ENCODE assay signal across 9 mouse cellular contexts in the genomic region with DNA sequence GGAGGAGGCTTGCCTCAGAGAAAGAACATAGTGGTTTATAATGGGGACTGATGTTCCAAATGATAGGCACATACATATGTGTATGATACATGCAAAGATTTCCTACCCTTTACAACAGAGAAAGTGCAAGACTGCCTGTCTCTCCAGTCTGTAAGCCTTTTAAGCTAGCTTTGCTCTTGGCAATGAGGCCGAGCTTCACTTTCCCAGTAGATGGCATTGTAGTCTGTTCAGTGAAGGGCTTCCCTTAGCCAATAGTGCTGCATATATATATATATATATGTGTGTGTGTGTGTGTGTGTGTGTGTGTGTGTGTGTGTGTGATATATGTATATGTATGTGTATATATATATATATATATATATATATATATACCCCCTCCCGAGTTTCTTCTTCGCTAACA. TPM values are rescaled to one million over a fixed set of nuclear protein-coding genes. Genes with fewer than 3 reads are reported as not detected.
DNase-seq lines count a peak whose midpoint lies in the region; ATAC-seq lines count a peak whose summit lies in the region.
"Had no signal": no experiment of that assay in that cellular context is flagged by ENCODE, and none has a peak within 500 bp of the region (broad histone marks: within the 10 kb centered on the region; RNA-seq: fewer than 3 reads in every experiment).

No protein-coding gene starts in this region.

- 72% methylated on average over 3 of the region's 3 CpGs for WGBS in kidney, embryonic 14.5 days
- WGBS in midbrain, embryonic 15.5 days = 61% methylated on average over 3 of the region's 3 CpGs

- ATAC-seq in kidney, embryonic 14.5 days (ENCODE audit: low FRiP score, low TSS enrichment) = no peak
- ATAC-seq in midbrain, embryonic 15.5 days (replicated peaks) = no peak

- no peak overlapping the region for H3K4me2 ChIP-seq in kidney, embryonic 14.5 days (replicated peaks; ENCODE audit: low read depth, low read length)
- no peak overlapping the region for H3K4me2 ChIP-seq in midbrain, embryonic 15.5 days
- H3K4me2 ChIP-seq: kidney, embryonic 15.5 days had no signal

- H3K4me1 ChIP-seq in kidney, embryonic 14.5 days (ENCODE audit: control insufficient read depth, insufficient read depth, low read length) = no peaks in the 10 kb centered on the region
- peaks cover 30% of the 10 kb centered on the region for H3K4me1 ChIP-seq in midbrain, embryonic 15.5 days

- no peaks in the 10 kb centered on the region for H3K36me3 ChIP-seq in kidney, embryonic 14.5 days (ENCODE audit: control insufficient read depth, insufficient read depth, low read length)
- H3K36me3 ChIP-seq in midbrain, embryonic 15.5 days (replicated peaks) = no peaks in the 10 kb centered on the region
- H3K36me3 ChIP-seq: kidney, embryonic 15.5 days had no signal

- DNase-seq in cerebellum, postnatal 10 days = peak; percentile 56 to 59
- no peak for DNase-seq in cerebellum, adult 11-12 months
- DNase-seq in kidney, postnatal 4 days = peak; percentile 19 to 35
- DNase-seq in embryo, embryonic 11 days = peak; percentile 74
- DNase-seq in urinary bladder, adult 2 months (ENCODE audit: low spot score) = no peak
- DNase-seq in testis, postnatal 14 days (ENCODE audit: low spot score) = no peak

- no peak overlapping the region for H3K4me3 ChIP-seq in kidney, embryonic 14.5 days (ENCODE audit: low read length)
- H3K4me3 ChIP-seq in midbrain, embryonic 15.5 days = no peak overlapping the region
- H3K4me3 ChIP-seq: kidney, embryonic 15.5 days had no signal

- no peaks in the 10 kb centered on the region for H3K9me3 ChIP-seq in kidney, embryonic 14.5 days (ENCODE audit: control insufficient read depth, low read length)
- H3K9me3 ChIP-seq in midbrain, embryonic 15.5 days = no peaks in the 10 kb centered on the region
- H3K9me3 ChIP-seq: kidney, embryonic 15.5 days had no signal

- 0 out of 2 replicates have a peak, but pooled peaks cover 2% of the 10 kb centered on the region for H3K27me3 ChIP-seq in kidney, embryonic 14.5 days (ENCODE audit: control insufficient read depth, insufficient read depth, low read length)
- no peaks in the 10 kb centered on the region for H3K27me3 ChIP-seq in midbrain, embryonic 15.5 days (replicated peaks)

- H3K27ac ChIP-seq in kidney, embryonic 14.5 days (ENCODE audit: low read depth, low read length) = no peak overlapping the region
- H3K27ac ChIP-seq in midbrain, embryonic 15.5 days = peak overlapping the region; percentile 5; the same call in 1 of the 2 replicates
- H3K27ac ChIP-seq: kidney, embryonic 15.5 days had no signal

- no peak overlapping the region for H3K9ac ChIP-seq in kidney, embryonic 14.5 days (ENCODE audit: low read depth, low read length)
- H3K9ac ChIP-seq in midbrain, embryonic 15.5 days = no peak overlapping the region
- H3K9ac ChIP-seq: kidney, embryonic 15.5 days had no signal

RNA-seq across cellular contexts. Expression of gene Zfhx3, which starts 13.4 kb away (rescaled TPM):
- polyA plus RNA-seq in kidney, embryonic 14.5 days (2014; fragmentation: Nextera tagmentation; extraction: Ambion mirVana) = 11.4 and 11.7 TPM in 2 replicates
- 59.0 and 60.2 TPM in 2 replicates for polyA plus RNA-seq in midbrain, embryonic 15.5 days (2015; fragmentation: Nextera tagmentation; extraction: Ambion mirVana)
- polyA plus RNA-seq in urinary bladder, adult 2 months (2012; rRNA removed) = 4.7 and 9.4 TPM in 2 replicates

Comparison
In these comparisons a context has a peak if more than half of its experiments do, and no peak if none do; other contexts are left out.
1. DNase-seq: peak in cerebellum, postnatal 10 days (2 of 2), kidney, postnatal 4 days (2 of 2) and embryo, embryonic 11 days (single experiment); none in cerebellum, adult 11-12 months (single experiment), urinary bladder, adult 2 months (single experiment) and testis, postnatal 14 days (single experiment).